Mouse (Mus musculus) thymus, adult 18-20 months (tissue): ENCODE measurements around the gene Megf8.

Source experiments
- DNase-seq, 2 experiments: peaks; one replicate each; pipeline ENCODE4 v3.0.0; 2022; ENCODE audit warnings: mixed read lengths in 2 of 2

Megf8 gene

GRCm38 (mm10) chr7:25279076-25279860 is 37.7 kb upstream of the Megf8 start:
- peak; percentile 76 to 83 for DNase-seq

GRCm38 (mm10) chr7:25279861-25280791 is 36.8 kb upstream of the Megf8 start:
- peak in 1 of 2 experiments; percentile 55 for DNase-seq

GRCm38 (mm10) chr7:25281166-25281733 is 35.7 kb upstream of the Megf8 start:
- peak in 1 of 2 experiments; percentile 21 for DNase-seq

GRCm38 (mm10) chr7:25281734-25282601 is 35.0 kb upstream of the Megf8 start:
- DNase-seq: peak; percentile 96 to 98

- DNase-seq: peak in 1 of 2 experiments; percentile 62
Observed at GRCm38 (mm10) chr7:25282731-25283211, 34.2 kb upstream of the Megf8 start.

GRCm38 (mm10) chr7:25283637-25284036 is 33.3 kb upstream of the Megf8 start:
- DNase-seq: peak in 1 of 2 experiments; percentile 19

- no peak for DNase-seq
Observed at GRCm38 (mm10) chr7:25284171-25284570, 32.8 kb upstream of the Megf8 start.

- DNase-seq: no peak
Observed at GRCm38 (mm10) chr7:25284766-25285165, 32.2 kb upstream of the Megf8 start.

- no peak for DNase-seq
Observed at GRCm38 (mm10) chr7:25285511-25286238, 31.3 kb upstream of the Megf8 start.

GRCm38 (mm10) chr7:25286989-25287388 is 30.0 kb upstream of the Megf8 start:
- no peak for DNase-seq

- DNase-seq: no peak
Observed at GRCm38 (mm10) chr7:25288011-25288410, 29.0 kb upstream of the Megf8 start.

- no peak for DNase-seq
Observed at GRCm38 (mm10) chr7:25288721-25289120, 28.2 kb upstream of the Megf8 start.

- DNase-seq: no peak
Observed at GRCm38 (mm10) chr7:25289925-25290324, 27.0 kb upstream of the Megf8 start.

- DNase-seq: no peak
Observed at GRCm38 (mm10) chr7:25290463-25290862, 26.5 kb upstream of the Megf8 start.

GRCm38 (mm10) chr7:25290911-25291310 is 26.1 kb upstream of the Megf8 start:
- peak in 1 of 2 experiments; percentile 18 for DNase-seq

GRCm38 (mm10) chr7:25292107-25292506 is 24.9 kb upstream of the Megf8 start:
- no peak for DNase-seq

GRCm38 (mm10) chr7:25293191-25293739 is 23.7 kb upstream of the Megf8 start:
- no peak for DNase-seq

- DNase-seq: no peak
Observed at GRCm38 (mm10) chr7:25294495-25294894, 22.5 kb upstream of the Megf8 start.

- DNase-seq: no peak
Observed at GRCm38 (mm10) chr7:25294960-25295722, 21.8 kb upstream of the Megf8 start.

- peak in 1 of 2 experiments; percentile 63 for DNase-seq
Observed at GRCm38 (mm10) chr7:25296945-25297453, 20.0 kb upstream of the Megf8 start.
